Mouse (Mus musculus): ENCODE data around the gene Zfp281.

DNA sequence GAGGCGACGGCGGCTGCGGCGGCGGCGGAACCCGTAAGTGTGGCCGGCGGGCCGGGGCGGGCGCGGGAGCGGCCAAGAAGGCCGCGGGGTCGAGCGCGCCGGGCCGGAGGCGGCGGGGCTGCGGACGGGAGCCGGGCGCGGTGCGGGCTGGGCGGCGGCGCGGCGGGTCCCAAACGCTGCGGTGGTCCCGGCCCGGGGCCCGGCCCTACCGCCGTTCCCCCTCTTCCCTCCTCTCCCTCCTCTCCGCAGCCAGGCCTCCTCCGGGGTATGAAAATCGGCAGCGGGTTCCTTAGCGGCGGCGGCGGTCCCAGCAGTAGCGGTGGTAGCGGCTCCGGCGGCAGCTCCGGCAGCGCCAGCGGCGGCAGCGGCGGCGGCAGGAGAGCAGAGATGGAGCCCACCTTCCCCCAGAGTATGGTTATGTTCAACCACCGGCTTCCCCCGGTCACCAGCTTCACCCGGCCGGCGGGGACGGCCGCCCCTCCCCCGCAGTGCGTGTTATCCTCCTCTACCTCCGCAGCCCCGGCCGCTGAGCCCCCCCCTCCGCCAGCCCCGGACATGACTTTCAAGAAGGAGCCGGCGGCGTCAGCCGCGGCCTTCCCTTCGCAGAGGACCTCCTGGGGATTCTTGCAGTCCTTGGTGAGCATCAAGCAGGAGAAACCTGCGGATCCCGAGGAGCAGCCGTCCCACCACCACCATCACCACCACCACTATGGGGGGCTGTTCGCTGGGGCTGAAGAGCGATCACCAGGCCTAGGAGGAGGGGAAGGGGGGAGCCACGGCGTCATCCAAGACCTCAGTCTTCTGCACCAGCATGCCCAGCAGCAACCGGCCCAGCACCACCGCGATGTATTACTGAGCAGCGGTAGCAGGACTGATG is 556 bp downstream of the Zfp281 start:
- TF ChIP-seq POLR2A (IDR thresholded peaks at IDR 0.05; ENCODE audit: extremely low read depth, insufficient read depth, low read length) = no peak
- no peak for TF ChIP-seq CTCF (IDR thresholded peaks at IDR 0.05; ENCODE audit: low read depth, low read length)
